Mouse (Mus musculus) lung, adult 2 months (tissue): ENCODE results near the gene Ppp1r14d.

ENCODE experiments used
- CTCF ChIP-seq: fragments of 200-500 bp; IDR thresholded peaks from 2 replicates; pipeline ENCODE4 v1.5.1; 2011; ENCODE audit warnings: mild to moderate bottlenecking, low read length, control low read depth; ENCODE audit not compliant: insufficient read depth
- POLR2A ChIP-seq: fragments of 200-500 bp; IDR thresholded peaks from 2 replicates; pipeline ENCODE4 v1.6.1; 2011; ENCODE audit warnings: low read depth, mild to moderate bottlenecking, control low read depth, low read length, borderline replicate concordance; ENCODE audit errors: extremely low read depth

DNA sequence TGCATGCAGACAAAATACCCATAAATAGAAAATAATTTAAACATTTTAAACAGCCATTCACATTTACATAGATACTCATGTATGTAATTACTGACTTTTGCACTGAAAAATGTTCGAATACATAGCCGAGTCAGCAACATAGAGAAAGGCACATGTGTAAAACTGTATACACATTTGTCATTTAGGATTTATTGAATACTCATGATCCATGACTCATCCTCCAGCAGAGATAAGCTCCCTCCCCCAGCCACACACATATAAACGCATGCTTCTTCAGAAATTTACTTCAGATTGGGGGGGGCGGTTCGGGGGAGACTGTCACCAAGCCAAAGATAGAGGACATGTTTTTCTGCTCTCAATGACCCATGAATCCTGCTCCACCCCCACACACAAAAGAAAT lies 34.1 kb upstream of the Ppp1r14d start:
- no peak for TF ChIP-seq CTCF
- no peak for TF ChIP-seq POLR2A
